Mouse (Mus musculus): ENCODE results near the gene Dnajb14. TPM values are rescaled to one million over a fixed set of nuclear protein-coding genes. Genes with fewer than 3 reads are reported as not detected.
A peak's percentile ranks its signal among the peaks of the same experiment; 100 is the strongest.
"Not testable (repeated sequence)": the region's sequence is repeated elsewhere in the genome, so short reads cannot be mapped to it uniquely, and the experiment has no call there.

Dnajb14 gene
- polyA plus RNA-seq, 1 experiment from 2014 or later, result 7.9 TPM

DNA sequence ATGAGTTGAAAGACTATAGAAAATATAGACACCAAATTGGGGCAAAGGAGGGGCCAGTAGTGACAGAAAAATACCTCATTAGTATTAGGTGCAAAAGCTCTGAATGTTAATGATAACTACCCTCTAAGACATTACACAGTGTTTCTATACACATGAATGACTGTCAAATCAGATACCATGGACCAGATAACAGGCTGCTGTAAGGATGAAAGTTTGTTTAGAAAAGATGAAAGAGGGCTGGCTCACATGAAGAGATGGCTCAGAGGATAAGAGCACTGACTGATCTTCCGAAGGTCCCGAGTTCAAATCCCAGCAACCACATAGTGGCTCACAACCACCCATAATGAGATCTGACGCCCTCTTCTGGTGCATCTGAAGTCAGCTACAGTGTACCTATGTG, 83.8 kb downstream of the Dnajb14 start:
- H3K4me1 ChIP-seq, result peaks cover 29% of the 10 kb centered on the region
- not testable (repeated sequence) for DNase-seq (ENCODE audit: low spot score); H3K36me3 ChIP-seq (replicated peaks); H3K27ac ChIP-seq (replicated peaks); H3K27me3 ChIP-seq (replicated peaks; ENCODE audit: low read depth, poor library complexity, severe bottlenecking); H3K4me3 ChIP-seq; H3K9me3 ChIP-seq
- WGBS, result 89% methylated on average over 3 of the region's 3 CpGs

DNA sequence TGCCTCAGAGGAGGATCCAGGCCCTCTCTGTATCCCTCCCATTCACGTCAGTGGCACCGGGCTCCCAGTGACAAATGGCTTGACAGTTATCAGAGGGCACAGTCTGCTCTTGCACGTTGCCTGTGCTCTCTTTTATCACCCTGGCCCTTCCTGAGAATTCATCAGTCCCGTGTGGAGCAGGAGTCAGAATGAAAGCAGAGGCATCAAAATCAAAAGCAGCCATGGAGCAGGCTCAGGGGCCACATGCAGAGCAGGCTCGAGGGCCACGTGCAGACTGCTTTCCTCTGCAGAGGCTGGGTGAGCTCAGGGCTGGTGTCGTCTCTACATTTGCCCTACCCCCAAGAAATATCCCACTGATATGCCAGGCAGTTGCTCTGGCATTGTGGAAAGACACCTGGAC, 84.3 kb downstream of the Dnajb14 start:
- WGBS, result 56% methylated on average over 7 of the region's 7 CpGs
- no peak overlapping the region for H3K4me3 ChIP-seq
- no peaks in the 10 kb centered on the region for H3K27me3 ChIP-seq (replicated peaks; ENCODE audit: low read depth, poor library complexity, severe bottlenecking)
- no peaks in the 10 kb centered on the region for H3K9me3 ChIP-seq
- H3K36me3 ChIP-seq (replicated peaks), result no peaks in the 10 kb centered on the region
- no peak for DNase-seq (ENCODE audit: low spot score)
- H3K4me1 ChIP-seq, result peaks cover 29% of the 10 kb centered on the region
- 0 out of 2 replicates have a peak overlapping the region, but pooled peaks have one; percentile 30 for H3K27ac ChIP-seq (replicated peaks)

DNA sequence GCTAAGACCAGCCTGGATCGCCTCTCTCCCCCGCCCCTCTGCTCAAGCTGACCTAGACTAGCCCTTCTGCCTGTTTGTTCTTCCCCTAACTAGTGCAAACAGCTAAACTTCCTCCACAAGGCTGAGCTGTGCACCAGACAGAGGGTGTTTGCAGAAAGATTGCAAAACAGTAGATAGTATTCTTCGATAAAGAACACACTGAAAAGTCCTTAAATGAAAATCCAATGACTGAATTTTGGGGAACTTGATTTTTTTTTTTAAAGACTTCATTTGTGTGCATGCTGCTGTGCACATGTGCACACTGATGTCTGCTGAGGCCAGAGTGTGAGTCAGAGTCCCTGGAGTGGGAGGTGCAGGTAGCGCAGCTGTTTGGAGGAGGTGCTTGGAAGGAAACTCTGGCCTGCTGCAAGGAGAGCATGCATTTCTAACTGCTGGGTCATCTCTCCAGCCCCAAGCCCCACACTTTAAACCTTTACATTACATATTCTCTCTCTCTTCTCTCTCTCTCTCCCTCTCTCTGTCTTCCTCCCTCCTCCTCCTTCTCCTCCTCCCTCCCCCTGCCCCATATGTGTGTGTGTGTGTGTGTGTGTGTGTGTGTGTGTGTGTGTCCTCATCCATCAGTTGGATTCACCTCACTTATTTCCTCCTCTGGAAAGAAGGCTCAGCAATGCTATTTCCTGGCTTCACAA, 84.9 kb downstream of the Dnajb14 start:
- Histone ChIP-seq H3K27ac (replicated peaks) (0 out of 2 replicates have a peak overlapping the region, but pooled peaks have one; percentile 30), H3K4me3 (no peak overlapping the region), H3K4me1 (peaks cover 29% of the 10 kb centered on the region), H3K27me3 (replicated peaks; ENCODE audit: low read depth, poor library complexity, severe bottlenecking) (no peaks in the 10 kb centered on the region), H3K36me3 (replicated peaks) (no peaks in the 10 kb centered on the region), H3K9me3 (no peaks in the 10 kb centered on the region)
- WGBS, result 80% methylated on average over 4 of the region's 4 CpGs
- no peak for DNase-seq (ENCODE audit: low spot score)

- Histone ChIP-seq H3K4me3 (no peak overlapping the region), H3K27ac (replicated peaks) (no peak overlapping the region; the same call in 1 of the 2 replicates), H3K27me3 (replicated peaks; ENCODE audit: low read depth, poor library complexity, severe bottlenecking) (no peaks in the 10 kb centered on the region), H3K4me1 (peaks cover 29% of the 10 kb centered on the region), H3K9me3 (no peaks in the 10 kb centered on the region), H3K36me3 (replicated peaks) (no peaks in the 10 kb centered on the region)
- WGBS, result 76% methylated on average over 14 of the region's 14 CpGs
- DNase-seq (ENCODE audit: low spot score), result peak; percentile 55
Observed at GRCm38 (mm10) chr3:137952914-137953880, 85.7 kb downstream of the Dnajb14 start.

- Histone ChIP-seq H3K4me1 (peaks cover 29% of the 10 kb centered on the region), H3K9me3 (no peaks in the 10 kb centered on the region), H3K27ac (replicated peaks) (no peak overlapping the region), H3K36me3 (replicated peaks) (no peaks in the 10 kb centered on the region), H3K4me3 (no peak overlapping the region), H3K27me3 (replicated peaks; ENCODE audit: low read depth, poor library complexity, severe bottlenecking) (no peaks in the 10 kb centered on the region)
- 64% methylated on average over 23 of the region's 23 CpGs for WGBS
- no peak for DNase-seq (ENCODE audit: low spot score)
Observed at GRCm38 (mm10) chr3:137954256-137954916, 86.9 kb downstream of the Dnajb14 start.

- Histone ChIP-seq H3K27ac (replicated peaks) (no peak overlapping the region), H3K27me3 (replicated peaks; ENCODE audit: low read depth, poor library complexity, severe bottlenecking) (no peaks in the 10 kb centered on the region), H3K4me3 (peak overlapping the region; percentile 40; the same call in 1 of the 2 replicates), H3K4me1 (peaks cover 29% of the 10 kb centered on the region), H3K9me3 (no peaks in the 10 kb centered on the region), H3K36me3 (replicated peaks) (no peaks in the 10 kb centered on the region)
- WGBS, result 22% methylated on average over 16 of the region's 16 CpGs
- DNase-seq (ENCODE audit: low spot score), result peak; percentile 43
Observed at GRCm38 (mm10) chr3:137955560-137956081, 88.1 kb downstream of the Dnajb14 start.

GRCm38 (mm10) chr3:137957864-137958263, 90.4 kb downstream of the Dnajb14 start:
- Histone ChIP-seq H3K9me3 (no peaks in the 10 kb centered on the region), H3K4me3 (no peak overlapping the region), H3K27ac (replicated peaks) (no peak overlapping the region), H3K27me3 (replicated peaks; ENCODE audit: low read depth, poor library complexity, severe bottlenecking) (no peaks in the 10 kb centered on the region), H3K36me3 (replicated peaks) (no peaks in the 10 kb centered on the region), H3K4me1 (peaks cover 18% of the 10 kb centered on the region)
- no peak for DNase-seq (ENCODE audit: low spot score)
- WGBS, result 91% methylated on average over 9 of the region's 9 CpGs

DNA sequence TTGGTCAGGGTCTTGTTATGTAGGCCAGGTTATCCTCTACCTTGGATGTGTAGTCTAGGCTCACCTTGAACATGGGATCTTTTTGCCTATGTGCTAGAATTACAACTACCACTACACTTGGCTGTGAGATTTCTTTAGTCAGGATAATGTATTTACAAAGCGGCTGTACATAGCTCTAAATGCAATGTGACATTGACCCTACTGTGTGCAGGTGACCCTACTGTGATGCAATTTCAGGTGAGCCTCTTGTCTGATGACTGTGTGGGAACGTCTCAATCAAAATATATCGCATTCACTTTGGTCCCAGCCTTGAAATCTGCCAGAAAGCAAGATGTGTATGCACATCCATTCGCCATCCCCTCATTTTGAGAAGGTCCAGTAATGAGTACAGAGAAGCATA, 90.9 kb downstream of the Dnajb14 start:
- WGBS, result 93% methylated on average over 4 of the region's 4 CpGs
- H3K4me1 ChIP-seq, result peaks cover 13% of the 10 kb centered on the region
- H3K27me3 ChIP-seq (replicated peaks; ENCODE audit: low read depth, poor library complexity, severe bottlenecking), result no peaks in the 10 kb centered on the region
- no peak overlapping the region for H3K27ac ChIP-seq (replicated peaks)
- no peak overlapping the region for H3K4me3 ChIP-seq
- DNase-seq (ENCODE audit: low spot score), result no peak
- H3K36me3 ChIP-seq (replicated peaks), result no peaks in the 10 kb centered on the region
- no peaks in the 10 kb centered on the region for H3K9me3 ChIP-seq

GRCm38 (mm10) chr3:137959456-137959855, 92.0 kb downstream of the Dnajb14 start:
- Histone ChIP-seq H3K9me3 (no peaks in the 10 kb centered on the region), H3K4me1 (peaks cover 8% of the 10 kb centered on the region), H3K27ac (replicated peaks) (no peak overlapping the region), H3K36me3 (replicated peaks) (no peaks in the 10 kb centered on the region), H3K4me3 (no peak overlapping the region), H3K27me3 (replicated peaks; ENCODE audit: low read depth, poor library complexity, severe bottlenecking) (no peaks in the 10 kb centered on the region)
- 84% methylated on average over 4 of the region's 4 CpGs for WGBS
- DNase-seq (ENCODE audit: low spot score), result no peak

- Histone ChIP-seq H3K4me3 (no peak overlapping the region), H3K9me3 (no peaks in the 10 kb centered on the region), H3K36me3 (replicated peaks) (no peaks in the 10 kb centered on the region), H3K4me1 (no peaks in the 10 kb centered on the region), H3K27ac (replicated peaks) (no peak overlapping the region), H3K27me3 (replicated peaks; ENCODE audit: low read depth, poor library complexity, severe bottlenecking) (no peaks in the 10 kb centered on the region)
- no peak for DNase-seq (ENCODE audit: low spot score)
- WGBS, result 66% methylated on average over 8 of the region's 8 CpGs
Observed at GRCm38 (mm10) chr3:137961736-137962385, 94.4 kb downstream of the Dnajb14 start.

- Histone ChIP-seq H3K9me3 (no peaks in the 10 kb centered on the region), H3K27ac (replicated peaks) (no peak overlapping the region), H3K36me3 (replicated peaks) (no peaks in the 10 kb centered on the region), H3K4me1 (no peaks in the 10 kb centered on the region), H3K27me3 (replicated peaks; ENCODE audit: low read depth, poor library complexity, severe bottlenecking) (no peaks in the 10 kb centered on the region), H3K4me3 (no peak overlapping the region)
- no peak for DNase-seq (ENCODE audit: low spot score)
- 75% methylated on average over 8 of the region's 8 CpGs for WGBS
Observed at GRCm38 (mm10) chr3:137963508-137963907, 96.0 kb downstream of the Dnajb14 start.

DNA sequence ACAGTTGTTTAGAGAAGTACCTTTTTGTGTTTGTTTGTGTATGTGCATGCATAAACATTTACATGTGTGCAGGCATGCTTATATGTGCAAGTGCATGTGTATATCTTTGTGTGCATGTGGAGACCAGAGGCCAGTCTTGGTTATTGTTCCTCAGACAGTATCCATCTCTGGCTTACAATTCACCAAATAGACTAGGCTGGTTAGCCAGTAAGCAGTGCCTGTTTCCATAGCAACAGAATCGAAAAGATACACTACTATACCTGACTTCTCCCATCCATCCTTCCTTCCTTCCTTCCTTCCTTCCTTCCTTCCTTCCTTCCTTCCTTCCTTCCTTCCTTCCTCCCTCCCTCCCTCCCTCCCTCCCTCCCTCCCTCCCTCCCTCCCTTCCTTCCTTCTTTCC, 96.5 kb downstream of the Dnajb14 start:
- DNase-seq (ENCODE audit: low spot score); H3K36me3 ChIP-seq (replicated peaks); H3K4me3 ChIP-seq; H3K27me3 ChIP-seq (replicated peaks; ENCODE audit: low read depth, poor library complexity, severe bottlenecking); H3K9me3 ChIP-seq; H3K27ac ChIP-seq (replicated peaks); H3K4me1 ChIP-seq: not testable (repeated sequence)
- WGBS, result 86% methylated on average over 1 of the region's 1 CpGs

All from embryonic facial prominence, embryonic 10.5 days (tissue).